Mouse (Mus musculus) large intestine, adult 2 months (tissue): ENCODE results near the gene Ddn. TPM values are rescaled to one million over a fixed set of nuclear protein-coding genes. Genes with fewer than 3 reads are reported as not detected.

Experiments used
- DNase-seq: peaks from one replicate; pipeline ENCODE4 v3.0.0-alpha.2; 2012; ENCODE audit warnings: low read depth, low spot score
- WGBS: fragments of 180-500 bp; shearing (Covaris S2); methylation state at CpG from one replicate; pipeline ENCODE4 v1.1.7; 2018; 5-methylcytosine and 5-hydroxymethylcytosine counted together
- polyA plus RNA-seq: library from polyadenylated mRNA; depleted of rRNA; stranded (reverse); fragments of >200 nt; gene quantifications from 2 replicates; pipeline ENCODE4 v1.2.3, GENCODE M21; 2012; rRNA removed

Gene Ddn
- polyA plus RNA-seq, 1 experiment = 0.12 TPM

DNA sequence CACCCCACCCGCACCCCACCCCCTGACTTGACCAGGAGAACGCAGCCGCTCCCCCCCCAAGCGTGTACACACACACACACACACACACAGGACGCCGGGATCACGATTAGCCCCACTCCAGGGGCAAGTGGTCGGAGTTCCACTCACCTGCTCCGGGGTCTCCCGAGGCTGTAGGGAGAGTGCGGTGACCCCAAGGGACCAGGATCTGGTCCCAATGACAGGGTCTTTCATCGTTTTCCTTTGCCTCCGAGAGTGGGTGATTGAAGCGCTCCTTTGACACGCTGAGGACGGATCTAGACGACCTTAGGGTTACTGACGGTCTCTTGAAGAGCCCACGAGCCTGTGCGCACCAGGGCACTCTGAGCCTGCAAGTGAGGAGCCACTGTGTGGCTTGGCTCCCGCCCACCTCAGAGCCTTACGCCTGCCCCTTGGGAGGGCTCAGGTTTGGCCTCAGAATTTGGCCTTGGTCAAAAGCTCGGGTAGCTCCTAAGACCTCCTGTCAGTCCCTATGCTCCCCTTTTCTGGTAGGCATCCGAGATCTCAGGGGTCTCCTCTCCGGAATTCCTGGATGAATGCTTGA is 31.0 kb downstream of the Ddn start:
- 5% methylated on average over 25 of the region's 25 CpGs for WGBS
- no peak for DNase-seq

DNA sequence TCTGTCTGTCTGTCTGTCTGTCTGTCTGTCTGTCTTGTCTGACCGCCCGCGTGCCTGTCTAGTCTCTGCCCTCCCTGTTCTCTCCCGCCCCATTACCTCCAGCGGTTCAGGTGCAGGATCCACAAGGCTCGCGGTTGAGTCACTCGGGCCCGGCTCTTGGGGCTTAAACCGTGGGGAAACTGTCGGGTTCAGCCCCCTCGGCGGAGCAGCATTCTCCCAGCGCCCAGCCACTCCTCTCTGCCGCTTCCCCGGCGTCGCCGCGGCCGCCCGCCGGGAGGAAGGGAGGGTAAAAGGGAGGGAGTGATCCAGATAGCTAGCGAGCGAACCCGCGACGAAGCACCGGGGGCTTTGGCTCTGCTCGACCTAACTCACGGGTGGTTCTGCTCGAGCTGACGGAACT is 31.5 kb downstream of the Ddn start, which contains the start of gene Wnt10b:
Gene Wnt10b, minus strand, starts transcription at position 389 of the 400 bp plus-strand sequence.
- no peak for DNase-seq
- WGBS = 1% methylated on average over 27 of the region's 33 CpGs

DNA sequence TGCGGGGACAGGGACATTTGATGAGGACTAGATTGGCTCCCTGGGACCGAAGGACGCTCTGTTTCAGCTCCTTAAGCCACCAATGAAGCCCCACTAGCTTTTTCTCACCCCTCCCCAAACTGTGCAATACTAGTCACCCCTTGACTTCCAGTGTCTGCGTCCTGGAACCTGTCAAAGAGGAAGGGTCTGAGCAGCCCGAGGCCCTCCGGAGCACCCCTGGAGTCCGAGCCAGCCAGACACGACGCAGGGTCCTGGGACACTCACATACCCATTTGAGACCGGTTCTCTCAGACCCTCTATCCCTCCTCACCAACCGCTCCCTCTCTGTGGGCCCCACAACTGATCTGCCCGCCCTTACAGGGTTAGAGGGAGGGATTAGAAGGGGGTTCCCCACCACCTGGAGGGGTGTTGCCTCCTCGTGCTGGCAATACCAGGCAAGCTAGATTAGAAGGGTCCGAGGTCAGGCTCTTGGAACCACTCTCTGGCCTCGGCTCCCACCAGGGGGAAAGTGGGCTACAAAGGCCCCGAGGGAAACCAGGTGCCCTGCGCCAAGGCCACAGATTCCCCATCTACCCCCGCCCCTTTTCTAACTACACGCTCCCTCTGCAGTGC is 32.2 kb downstream of the Ddn start:
- no peak for DNase-seq
- 13% methylated on average over 19 of the region's 19 CpGs for WGBS

DNA sequence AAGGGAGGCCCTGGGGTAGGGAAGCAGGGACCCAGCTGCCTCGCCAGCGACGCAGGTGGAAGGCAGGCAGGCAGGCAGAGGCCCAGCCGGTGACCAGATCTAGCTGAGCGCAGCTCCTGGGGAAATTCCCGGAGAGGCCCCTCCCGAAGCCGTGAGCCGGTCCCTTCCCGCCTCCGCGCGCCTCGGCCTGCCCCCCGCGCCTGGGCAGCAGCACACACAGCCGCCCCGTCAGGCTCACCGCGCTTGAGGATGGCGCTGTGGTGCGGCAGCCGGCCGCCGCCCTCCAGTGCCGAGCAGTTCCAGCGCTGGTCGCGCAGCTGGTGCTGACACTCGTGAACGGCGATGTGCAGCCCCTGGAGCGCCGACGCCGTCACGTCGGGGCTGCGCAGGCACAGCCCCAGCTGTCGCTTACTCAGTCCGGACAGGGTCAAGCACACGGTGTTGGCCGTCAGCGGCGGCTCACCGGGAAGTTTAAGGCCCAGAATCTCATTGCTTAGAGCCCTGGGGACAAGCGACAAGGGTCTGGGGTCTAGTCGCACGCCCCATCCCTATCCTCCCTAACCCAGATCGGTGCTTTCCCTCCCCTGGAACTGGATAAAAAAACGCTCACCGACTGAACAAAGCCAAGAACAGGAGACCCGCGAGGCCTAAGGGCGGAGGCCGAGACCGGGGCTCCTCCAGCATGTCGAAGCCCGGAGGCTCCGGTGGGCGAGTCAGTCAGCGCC is 32.8 kb downstream of the Ddn start:
- 4% methylated on average over 62 of the region's 62 CpGs for WGBS

DNA sequence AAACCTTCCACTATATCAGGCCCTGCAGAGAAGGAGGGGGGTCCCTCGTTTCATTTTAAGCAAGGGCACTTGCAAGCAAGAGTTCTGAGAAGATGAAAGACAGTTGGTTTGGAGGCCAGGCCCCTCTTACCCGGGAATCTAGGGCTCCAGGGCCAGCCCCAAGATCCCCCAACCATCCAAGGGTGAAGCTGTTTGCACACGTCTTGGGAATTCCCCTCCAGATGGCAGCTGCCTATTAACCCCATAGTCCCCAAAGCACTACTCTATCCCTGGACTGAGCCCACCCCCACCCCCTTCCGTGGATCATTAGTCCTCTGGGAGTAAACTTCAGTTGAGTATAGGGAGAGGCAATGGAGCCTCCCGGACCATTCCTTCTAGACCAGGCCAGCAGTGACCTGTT is 33.8 kb downstream of the Ddn start:
- DNase-seq = no peak
- WGBS = 22% methylated on average over 5 of the region's 5 CpGs

More for the DNA sequence above, 32.8 kb downstream of the Ddn start:
- DNase-seq = no peak

DNA sequence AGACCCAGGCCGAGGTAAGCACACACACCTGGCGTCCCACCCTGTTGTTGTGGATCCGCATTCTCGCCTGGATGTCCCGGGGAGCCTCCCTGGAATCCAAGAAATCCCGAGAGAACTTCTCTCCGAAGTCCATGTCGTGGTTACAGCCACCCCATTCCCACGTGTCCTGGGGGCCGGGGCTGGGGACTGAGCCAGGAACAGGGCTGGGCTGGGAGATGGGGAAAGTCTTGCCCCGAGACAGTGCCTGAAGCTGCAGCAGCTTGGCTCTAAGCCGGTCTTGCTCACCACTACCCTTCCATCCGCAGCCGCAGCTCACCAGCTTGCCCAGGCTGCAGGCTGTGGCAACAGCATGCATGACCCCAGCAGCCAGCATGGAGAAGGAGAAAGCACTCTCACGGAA is 35.2 kb downstream of the Ddn start:
- 74% methylated on average over 15 of the region's 15 CpGs for WGBS
- no peak for DNase-seq

DNA sequence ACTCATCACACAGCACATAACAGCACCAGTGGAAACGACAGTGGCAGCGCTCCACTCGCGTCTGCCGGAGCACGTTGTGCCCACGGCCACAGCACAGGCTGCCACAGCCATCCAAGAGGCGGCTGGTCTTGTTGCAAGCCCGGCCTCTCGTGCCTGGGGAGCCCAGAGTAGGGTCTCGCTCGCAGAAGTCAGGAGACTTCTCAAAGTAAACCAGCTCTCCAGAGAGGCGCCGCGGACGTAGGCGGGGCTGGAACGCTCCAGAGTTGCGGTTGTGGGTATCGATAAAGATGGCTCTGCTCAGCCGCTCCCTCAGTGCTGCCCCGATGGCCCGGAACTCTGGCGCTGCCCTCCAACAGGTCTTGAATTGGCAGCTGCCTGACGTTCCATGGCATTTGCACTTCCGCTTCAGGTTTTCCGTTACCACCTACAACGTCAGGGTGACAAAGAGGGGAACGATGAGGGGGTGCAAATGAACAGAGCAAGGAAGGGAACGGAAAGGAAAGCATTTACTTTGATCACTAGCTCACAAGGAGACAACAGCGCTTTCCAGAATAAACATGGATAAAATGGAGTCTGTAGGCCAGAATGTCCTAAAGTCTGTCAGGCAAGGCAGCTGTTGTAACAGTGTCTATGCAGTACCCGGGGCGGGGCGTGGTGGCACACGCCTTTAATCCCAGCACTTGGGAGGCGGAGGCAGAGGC is 36.6 kb downstream of the Ddn start:
- peak; percentile 36 for DNase-seq
- 3% methylated on average over 36 of the region's 36 CpGs for WGBS

DNA sequence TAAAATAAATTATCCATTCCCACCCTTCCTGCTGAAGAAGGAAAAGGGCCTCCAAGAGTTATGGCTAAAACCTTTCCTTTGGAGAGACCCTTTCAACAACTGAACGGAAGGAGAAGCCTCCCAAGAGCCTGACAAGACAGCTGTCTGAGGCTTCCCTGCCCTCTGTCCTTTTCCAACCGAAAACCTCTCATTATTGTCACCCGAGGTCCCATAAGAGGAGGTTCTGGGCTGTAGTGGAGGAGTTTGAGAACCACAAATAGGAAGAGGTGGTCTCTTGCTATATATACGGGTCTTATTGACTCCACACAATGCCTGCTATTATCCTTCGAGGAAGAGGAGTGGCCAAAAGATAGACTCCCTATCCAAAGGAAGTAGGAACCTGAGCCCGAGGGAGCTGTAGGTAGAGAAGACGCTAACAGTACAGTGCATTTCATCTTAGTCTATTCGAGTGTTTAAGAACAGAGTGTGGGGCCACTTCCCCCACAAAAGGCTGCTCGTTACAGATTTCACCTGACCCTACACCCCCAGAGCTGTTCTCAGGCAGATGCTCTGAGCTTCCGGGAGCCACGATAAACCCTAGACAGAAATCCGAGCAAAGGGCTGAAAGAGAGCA is 37.4 kb downstream of the Ddn start:
- DNase-seq = no peak
- WGBS = 15% methylated on average over 12 of the region's 12 CpGs

DNA sequence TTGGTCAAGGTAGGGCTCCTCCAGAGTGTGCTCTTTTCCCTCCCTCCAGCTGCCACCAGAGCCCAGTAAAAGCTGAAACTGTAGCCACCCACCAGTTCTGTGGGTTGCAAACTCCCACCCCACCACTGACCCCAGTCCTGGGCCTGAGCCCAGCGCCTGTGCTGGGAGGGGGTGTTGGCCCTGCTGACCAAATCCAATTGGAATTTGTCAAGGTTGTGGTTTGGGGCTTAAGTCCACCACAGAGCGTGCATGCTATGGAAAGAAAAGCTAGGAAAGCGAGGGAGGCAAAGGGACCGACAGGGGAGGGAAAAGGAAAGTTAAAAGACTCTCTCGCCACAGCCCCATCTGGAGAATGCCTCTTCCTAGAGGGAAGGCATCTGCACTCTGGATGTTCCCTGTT is 41.0 kb downstream of the Ddn start:
- 60% methylated on average over 5 of the region's 5 CpGs for WGBS
- DNase-seq = no peak

DNA sequence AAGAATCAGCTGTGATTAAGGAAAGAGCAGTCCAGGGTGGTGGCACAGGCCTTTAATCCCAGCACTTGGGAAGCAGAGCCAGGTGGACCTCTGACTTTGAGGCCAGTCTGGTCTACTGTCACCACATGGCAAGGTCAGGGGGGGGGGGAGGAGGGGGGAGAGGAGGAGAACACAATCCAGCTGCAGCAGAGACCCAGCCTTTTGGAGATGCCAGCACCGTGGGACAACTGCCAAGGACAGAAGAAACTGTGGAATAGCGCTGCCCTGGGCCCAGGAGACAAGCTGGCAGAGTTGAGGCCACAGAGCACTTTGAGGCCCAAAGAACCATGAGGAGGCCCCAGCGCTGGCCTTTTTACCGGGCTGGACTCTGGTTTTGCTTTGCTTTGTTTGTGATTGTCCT is 43.4 kb downstream of the Ddn start:
- no peak for DNase-seq
- 77% methylated on average over 4 of the region's 4 CpGs for WGBS

DNA sequence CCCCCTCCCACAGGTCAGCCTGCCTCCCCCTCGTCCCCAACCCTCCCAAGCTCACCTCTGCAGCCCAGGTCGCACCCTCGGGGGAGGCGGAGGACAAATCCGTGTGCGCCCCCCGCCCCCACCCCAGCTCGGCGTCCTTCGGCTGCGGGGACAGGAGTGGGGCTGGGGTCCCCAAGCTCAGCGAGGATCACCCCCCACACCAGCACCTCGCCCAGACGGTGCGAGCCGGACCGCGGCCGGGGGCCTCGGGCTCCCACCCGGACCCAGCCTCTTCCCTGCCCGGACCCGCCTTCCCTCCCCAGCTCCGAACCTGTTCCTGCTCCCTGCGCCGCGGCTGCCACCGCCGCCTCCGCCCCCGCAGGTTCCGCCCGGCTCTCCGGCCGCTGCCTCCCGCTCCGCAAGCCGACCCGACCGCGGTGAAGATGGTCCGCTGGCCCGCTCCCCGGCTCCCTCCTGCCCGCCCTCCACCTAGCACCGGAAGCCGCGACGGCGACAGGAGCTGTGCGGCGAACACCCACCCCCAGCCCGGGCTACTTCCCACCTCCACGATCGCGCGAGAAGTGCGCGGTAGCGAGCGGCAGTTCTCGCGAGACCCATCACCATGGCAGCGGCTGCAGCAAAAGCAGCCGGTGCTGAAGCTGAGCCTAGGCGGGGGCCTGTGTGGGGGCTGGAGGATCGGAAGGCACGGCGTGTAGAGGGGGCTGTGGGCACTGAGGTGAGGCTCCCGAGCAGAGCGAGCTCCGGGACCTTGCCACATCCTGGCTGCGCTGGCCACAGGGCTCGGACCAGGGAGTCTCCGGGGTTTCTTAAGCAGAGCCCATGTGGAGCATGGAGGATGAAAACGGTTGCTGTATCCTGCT is 46.4 kb downstream of the Ddn start, which contains the start of gene Arf3:
Gene Arf3, minus strand, starts transcription at position 545 of the 860 bp plus-strand sequence.
- WGBS = 2% methylated on average over 70 of the region's 76 CpGs
- DNase-seq = peak; percentile 76

DNA sequence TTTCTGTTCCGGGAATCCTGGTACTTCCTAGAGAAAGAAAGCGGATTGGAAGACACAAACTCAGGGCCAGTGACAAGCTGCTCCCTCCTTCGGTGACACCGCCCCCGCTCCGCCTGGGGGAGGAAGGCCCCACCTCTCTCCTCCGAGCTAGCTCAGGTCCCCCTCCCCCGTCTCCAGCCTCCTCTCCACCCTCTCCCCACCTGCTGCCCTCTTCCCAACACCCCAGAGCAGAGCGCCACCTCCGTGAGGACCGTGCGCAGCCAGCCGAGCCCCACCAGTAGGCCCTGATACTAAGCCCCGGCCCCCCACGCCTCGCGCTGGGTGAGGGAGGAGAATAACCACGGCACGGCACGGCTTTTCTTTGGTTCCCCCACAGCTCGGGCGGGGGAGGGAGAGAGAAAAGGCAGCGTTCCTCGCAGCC is 47.1 kb downstream of the Ddn start:
- DNase-seq = peak; percentile 38
- WGBS = under 1% methylated on average over 24 of the region's 24 CpGs

DNA sequence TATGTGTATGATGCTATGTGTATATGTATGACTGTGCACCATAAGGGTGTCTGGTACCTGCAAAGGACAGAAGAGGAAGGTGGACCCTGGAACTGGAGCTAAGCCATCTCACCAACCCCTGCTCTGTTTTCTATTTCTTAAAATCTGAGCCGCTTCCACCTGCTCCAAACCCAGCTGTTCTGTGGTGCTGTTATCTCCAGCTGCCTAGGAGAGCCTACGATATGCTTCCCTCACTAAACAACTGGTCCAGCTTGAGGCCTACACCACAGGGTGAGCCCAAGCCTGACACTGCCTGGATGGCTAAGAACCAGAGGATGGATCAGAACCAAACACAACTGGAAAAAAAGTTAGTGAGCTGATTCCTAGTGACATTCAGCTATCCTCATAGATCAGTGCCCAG is 55.2 kb downstream of the Ddn start:
- WGBS = 68% methylated on average over 2 of the region's 2 CpGs

More for the DNA sequence above, 55.2 kb downstream of the Ddn start:
- no peak for DNase-seq

Other genes starting within 250 kb of the Ddn start
- 6.7 and 11.6 TPM in 2 replicates for gene Ccnt1, start 238.6 kb downstream of the Ddn start, polyA plus RNA-seq
- 3.6 and 4.5 TPM in 2 replicates for gene 4930415O20Rik, start 238.5 kb downstream of the Ddn start, polyA plus RNA-seq
- gene Adcy6, start 199.4 kb downstream of the Ddn start, polyA plus RNA-seq = 64.9 and 89.8 TPM in 2 replicates
- 42.6 and 44.5 TPM in 2 replicates for gene Cacnb3, start 178.7 kb downstream of the Ddn start, polyA plus RNA-seq
- gene Ddx23, start 146.6 kb downstream of the Ddn start, polyA plus RNA-seq = 25.0 and 30.3 TPM in 2 replicates
- gene Rnd1, start 132.0 kb downstream of the Ddn start, polyA plus RNA-seq = 1.4 and 1.9 TPM in 2 replicates
- 0.27 and 0.32 TPM in 2 replicates for gene Ccdc65, start 101.3 kb downstream of the Ddn start, polyA plus RNA-seq
- gene Fkbp11, start 81.3 kb downstream of the Ddn start, polyA plus RNA-seq = 20.4 and 28.9 TPM in 2 replicates
- gene Arf3, start 46.3 kb downstream of the Ddn start, polyA plus RNA-seq = 99.2 and 104 TPM in 2 replicates
- gene Wnt10b, start 31.3 kb downstream of the Ddn start, polyA plus RNA-seq = 0.10 and 0.14 TPM in 2 replicates
- not detected in 2 replicates for gene Wnt1, start 19.6 kb downstream of the Ddn start, polyA plus RNA-seq
- 84.9 and 87.2 TPM in 2 replicates for gene Prkag1, start 22.0 kb upstream of the Ddn start, polyA plus RNA-seq
- gene Kmt2d, start 61.7 kb upstream of the Ddn start, polyA plus RNA-seq = 21.6 and 25.9 TPM in 2 replicates
- 14.8 and 17.5 TPM in 2 replicates for gene Rhebl1, start 85.0 kb upstream of the Ddn start, polyA plus RNA-seq
- 0.48 and 0.63 TPM in 2 replicates for gene Dhh, start 89.0 kb upstream of the Ddn start, polyA plus RNA-seq
- 65.8 and 140 TPM in 2 replicates for gene Lmbr1l, start 108.7 kb upstream of the Ddn start, polyA plus RNA-seq
- gene Tuba1b, start 125.1 kb upstream of the Ddn start, polyA plus RNA-seq = 848 and 981 TPM in 2 replicates
- gene Gm49450, start 144.1 kb upstream of the Ddn start, polyA plus RNA-seq = 0.55 and 6.2 TPM in 2 replicates
- gene Tuba1a, start 144.2 kb upstream of the Ddn start, polyA plus RNA-seq = 131 and 155 TPM in 2 replicates
- gene Tuba1c, start 220.4 kb upstream of the Ddn start, polyA plus RNA-seq = 408 and 423 TPM in 2 replicates
- gene Prph, start 245.7 kb upstream of the Ddn start, polyA plus RNA-seq = 6.1 and 9.1 TPM in 2 replicates